Mouse (Mus musculus) heart, postnatal 10 days (tissue): ENCODE data around the gene Uri1. TPM values are rescaled to one million over a fixed set of nuclear protein-coding genes. Genes with fewer than 3 reads are reported as not detected.

Experiments
- DNase-seq, 2 experiments: peaks; one replicate each; pipeline ENCODE4 v3.0.0; 2021
- intact Hi-C: fragments of 180-260 bp; cut with DNase I; formaldehyde crosslinking; loops from one replicate; pipeline ENCODE4 v1.15.1; 2025
- total RNA-seq, 2 experiments: library from RNA; stranded (reverse); gene quantifications; 2 replicates each; pipeline ENCODE4 v1.2.3; 2021

Uri1 gene
- 10 to 100 TPM; 32.0 to 36.6 TPM for total RNA-seq

DNA sequence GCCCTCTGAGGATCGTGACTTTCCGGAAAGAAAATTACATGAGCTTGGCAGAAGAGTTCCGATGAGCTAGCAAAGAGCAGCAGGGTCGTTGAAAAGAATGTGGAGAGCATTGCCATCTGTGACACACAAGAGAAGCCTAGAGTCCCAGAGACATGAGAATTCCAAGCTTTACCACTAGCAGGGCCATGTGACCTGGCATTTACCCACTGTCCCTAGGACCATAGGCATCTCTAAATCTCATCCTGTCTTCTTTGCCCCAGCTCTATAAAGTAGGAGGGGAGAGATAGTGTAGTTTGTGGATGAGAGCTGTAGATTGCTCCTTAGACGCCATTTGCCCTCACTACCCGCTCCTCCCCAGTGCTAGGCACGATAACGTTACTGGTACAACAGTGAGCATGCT is at the start of gene Uri1:
TSS of gene Uri1 (minus strand) at position 101 of the 400 bp plus-strand sequence.
- no peak for DNase-seq
- intact Hi-C loops, result no loop called here

DNA sequence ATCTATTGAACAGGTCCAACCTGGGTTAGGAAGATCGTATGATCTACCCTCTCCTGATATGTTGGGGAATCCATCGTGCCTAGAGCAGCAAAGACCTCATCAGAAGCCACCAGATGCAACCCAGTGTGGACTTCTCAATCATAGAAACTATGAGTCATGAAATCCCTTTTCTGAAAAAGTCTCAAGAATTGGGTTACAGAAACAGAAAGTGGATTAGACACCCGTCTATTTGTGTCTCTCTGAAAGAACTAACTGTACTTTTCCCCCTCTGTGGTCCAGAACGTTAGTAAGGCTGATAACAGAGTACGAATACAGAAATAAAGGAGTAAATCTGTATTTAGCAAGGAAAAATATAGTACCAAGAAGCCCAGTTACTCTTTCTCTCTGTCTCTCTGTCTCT is 47.7 kb upstream of the Uri1 start:
- intact Hi-C loops, result loop anchor here (5.0 to 10.0 kb wide), 2 partner anchors 296 to 699 kb away; partner anchors contain the start of gene Zfp536
- no peak for DNase-seq

DNA sequence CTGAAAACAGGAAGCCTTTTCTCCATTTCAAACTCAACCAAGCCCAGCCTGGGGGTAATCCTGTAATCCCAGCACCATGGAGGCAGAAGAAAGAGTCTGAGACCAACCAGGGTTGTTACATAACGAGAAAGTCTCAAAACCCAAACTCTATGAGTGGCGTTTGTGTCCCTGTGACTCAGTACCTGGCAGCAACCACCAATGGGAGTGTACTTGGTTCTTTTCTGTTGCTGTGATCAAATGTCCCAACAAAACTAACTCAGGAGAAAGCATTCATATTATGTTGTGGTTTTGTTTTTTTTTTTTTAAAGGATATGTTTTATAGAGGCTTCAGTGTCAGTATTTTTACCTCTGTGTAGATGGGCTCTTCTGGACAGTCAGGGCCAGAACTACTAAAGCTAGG is 47.3 kb upstream of the Uri1 start:
- DNase-seq, result no peak
- intact Hi-C loops, result loop anchor here (5.0 to 10.0 kb wide), 2 partner anchors 296 to 698 kb away; partner anchors contain the start of gene Zfp536

DNA sequence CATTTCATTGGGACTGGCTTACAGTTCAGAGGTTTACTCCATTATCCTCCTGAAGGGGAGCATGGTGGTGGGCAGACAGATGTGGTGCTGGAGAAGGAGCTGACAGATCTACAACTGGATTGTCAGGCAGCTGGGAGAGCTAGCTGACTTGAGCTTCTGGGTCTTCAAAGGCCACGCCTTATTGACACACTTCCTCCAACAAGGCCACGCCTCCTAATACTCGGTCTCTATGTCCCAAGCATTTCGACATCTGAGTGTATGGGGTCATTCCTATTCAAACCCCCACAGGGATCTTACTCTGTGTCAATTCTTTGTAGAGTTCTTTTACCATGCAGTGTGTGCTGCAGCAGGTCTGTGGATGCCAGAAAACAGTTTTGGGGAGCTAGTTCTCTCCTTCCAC is 41.1 kb upstream of the Uri1 start:
- intact Hi-C loops, result no loop called here

DNA sequence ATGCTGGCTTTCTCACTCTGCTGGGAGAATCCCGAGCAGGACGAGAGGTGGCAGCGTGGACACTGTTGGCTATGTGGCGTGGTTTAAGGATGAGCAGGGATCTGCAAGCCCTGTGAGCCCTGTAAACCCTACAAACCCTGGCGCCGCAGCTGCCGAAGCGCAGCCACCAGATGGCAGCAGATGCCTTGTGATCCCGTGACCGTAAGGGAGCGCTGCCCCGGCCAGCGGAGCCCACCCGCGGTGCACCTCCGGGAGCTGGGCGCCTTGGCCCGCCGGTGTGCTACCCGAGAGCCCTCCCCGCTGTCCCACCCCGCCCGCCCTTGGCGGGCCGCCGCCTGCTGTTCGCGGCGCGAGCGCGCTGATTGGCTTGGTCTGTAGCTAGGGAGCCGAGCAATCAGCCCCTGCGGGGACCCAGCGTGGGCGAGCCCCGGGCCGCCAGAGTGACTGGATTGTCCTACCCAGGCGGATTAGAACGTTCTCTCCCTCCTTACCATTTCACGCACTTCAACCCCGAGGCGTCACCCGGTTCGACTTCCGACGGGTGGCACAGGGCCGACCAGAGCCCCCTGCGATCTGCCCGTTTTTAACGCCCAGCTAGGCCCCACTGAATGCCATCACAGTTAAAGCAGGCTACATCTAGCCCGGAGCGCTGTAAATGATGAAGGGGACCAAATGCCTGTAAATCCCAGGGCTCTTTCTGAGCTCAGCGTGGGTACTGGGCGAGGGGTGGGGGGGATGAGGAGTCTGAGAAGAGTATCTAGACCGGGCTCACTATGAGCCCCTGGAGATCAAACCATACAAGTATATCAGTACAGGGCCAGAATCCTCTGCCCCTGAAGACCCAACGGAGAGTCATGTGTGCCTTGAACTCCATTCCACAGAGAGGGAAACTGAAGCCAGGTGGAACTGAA is 38.0 kb upstream of the Uri1 start:
- intact Hi-C loops, result loop anchor here (1.0 kb wide), 3 partner anchors 12 to 80 kb away; no protein-coding TSS in a partner anchor
- DNase-seq, result peak; percentile 92 to 93

More for the DNA sequence above, 41.1 kb upstream of the Uri1 start:
- no peak for DNase-seq

DNA sequence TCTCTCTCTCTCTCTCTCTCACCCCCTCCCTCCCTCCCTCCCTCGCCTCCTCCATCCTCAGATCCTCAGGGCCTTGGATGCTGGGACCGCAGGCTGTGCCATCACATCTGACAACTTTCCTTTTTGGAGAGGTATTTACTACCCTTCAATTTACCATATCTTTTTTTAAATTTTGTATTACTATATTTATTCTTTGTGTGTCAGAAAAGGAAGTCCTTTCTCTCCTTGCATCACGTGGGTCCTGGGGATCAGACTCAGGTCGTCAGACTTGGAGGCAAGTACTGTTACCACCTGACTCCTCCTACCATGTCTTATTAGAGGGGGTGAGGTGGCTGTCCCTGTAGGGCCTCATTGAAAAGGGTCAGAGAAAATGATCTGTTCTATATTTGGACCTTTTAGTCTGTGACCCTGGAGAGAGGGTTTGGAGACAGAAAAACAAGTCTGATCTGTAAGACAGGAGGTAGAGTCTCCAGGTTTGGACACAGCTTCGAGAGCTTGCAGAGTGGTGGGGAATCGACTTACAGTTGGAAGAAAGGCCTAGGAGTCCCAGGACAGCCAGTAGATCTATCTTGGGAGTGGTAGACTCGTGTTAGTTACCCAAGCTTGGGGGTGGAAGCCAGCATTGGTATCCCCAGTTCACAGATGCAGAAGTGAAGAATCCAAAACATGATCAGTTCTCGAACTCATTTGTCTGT is 36.4 kb upstream of the Uri1 start:
- intact Hi-C loops, result no loop called here
- no peak for DNase-seq

DNA sequence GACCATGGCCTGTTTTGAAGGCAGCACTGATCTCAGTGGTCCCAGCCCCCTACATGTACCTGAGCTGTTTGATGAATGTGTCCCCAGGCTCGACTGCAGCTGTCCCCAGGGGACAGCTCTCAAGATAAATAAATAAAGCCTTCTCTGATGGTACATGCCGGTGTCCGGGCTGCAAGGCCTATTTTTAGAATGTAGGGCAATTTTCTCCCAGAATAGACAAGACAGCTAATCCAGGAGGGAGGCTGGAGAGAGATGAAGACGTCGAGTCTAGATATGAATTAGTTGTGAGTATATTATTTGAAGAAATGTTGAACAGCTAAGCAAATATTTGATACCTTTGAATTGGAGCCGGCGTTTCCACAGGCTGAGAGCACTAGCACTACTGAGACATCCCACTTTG is 35.7 kb upstream of the Uri1 start:
- intact Hi-C loops, result no loop called here
- DNase-seq, result peak; percentile 15 to 24

DNA sequence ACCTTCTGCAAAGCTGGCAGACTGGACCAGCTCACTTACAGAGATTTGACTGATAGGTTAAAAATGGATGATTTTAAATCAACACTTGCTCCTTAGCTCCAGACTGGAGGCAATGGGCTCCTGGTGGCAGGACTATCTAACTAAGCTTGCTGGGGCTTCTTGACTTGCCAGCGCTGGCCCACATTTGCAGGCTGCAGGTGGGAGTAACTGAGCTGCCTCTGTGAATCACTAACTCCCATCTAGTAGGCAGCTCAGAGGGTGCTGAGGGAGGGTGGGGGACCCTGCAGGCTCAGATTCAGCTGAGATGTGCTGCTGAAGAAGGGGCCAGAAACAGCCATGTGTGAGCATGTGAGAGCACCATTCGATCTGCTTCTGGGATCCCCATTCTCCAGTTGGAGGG is 32.6 kb upstream of the Uri1 start:
- DNase-seq, result no peak
- intact Hi-C loops, result no loop called here

DNA sequence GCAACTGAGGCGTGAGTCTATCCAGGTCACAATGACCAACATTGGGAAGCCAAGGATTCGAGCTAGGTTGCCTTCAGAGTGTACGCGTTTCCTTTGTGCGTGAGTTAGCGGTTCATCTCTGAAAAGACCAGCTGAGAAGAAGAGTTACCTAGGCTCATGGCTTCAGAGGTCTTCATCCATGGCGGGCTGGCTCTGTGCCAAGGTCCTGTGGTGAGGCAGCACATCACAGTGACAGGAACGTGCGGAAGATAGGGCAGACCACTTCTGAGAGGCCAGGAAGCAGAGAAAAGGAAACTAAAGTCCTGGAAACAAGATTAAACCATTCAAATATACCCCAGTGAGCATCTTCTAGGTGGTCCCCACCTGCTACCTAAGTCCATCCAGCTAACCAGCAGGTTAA is 30.9 kb upstream of the Uri1 start:
- DNase-seq, result no peak
- intact Hi-C loops, result no loop called here

DNA sequence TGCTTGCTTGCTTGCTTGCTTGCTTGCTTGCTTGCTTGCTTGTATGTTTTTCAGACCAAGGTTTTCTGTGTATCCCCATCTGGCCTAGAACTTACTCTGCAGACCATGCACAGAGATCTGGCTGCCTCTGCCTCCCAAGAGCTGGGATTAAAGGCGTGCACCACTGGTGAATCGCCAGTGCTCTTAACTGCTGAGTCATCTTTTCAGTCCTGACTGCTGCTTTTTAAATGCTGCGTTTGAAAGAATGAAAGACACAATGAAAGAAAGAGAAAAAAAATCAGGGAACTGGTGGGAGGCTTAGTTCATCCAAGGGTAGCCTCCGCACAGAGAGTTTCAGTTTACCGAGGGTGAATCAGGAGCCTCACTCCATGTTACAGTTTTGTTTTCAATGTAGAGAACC is 23.9 kb upstream of the Uri1 start:
- intact Hi-C loops, result no loop called here
- no peak for DNase-seq

DNA sequence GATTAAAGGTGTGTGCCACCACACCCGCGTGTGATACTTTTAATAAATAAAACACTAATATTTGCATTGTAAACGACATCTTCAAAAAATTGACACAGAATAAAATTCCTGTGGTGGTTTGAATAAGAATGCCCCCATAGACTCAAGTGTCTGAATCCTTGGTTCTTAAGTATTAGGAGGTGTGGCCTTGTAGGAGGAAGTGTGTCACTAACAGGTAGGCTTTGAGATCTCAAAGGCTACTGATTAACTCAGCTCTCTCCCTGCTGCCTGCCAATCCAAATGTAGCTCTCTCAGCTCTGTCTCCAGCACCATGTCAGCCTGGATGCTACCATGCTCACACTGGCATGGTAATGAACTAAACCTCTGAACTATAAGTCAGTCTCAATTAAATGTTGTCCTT is 17.9 kb upstream of the Uri1 start:
- intact Hi-C loops, result no loop called here
- no peak for DNase-seq

DNA sequence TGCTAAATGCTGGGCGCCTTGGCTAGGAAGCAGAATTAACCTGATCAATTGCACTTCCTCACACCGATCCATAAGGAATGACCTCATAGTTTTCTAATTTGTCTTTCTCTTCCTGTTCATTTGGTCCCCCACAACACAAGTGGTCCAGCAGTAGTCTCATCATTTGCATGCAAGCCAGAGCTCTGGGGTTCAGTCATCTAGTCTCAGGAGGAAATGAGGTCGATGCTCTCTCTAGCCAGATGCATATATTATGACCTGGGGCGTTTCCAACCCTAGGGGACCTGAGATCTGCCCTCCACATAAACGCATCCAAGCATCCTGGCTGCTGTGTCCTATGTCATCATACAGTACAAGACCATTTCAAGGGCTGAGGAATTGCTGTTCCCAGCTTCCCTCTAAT is 14.2 kb upstream of the Uri1 start:
- no peak for DNase-seq
- intact Hi-C loops, result no loop called here

DNA sequence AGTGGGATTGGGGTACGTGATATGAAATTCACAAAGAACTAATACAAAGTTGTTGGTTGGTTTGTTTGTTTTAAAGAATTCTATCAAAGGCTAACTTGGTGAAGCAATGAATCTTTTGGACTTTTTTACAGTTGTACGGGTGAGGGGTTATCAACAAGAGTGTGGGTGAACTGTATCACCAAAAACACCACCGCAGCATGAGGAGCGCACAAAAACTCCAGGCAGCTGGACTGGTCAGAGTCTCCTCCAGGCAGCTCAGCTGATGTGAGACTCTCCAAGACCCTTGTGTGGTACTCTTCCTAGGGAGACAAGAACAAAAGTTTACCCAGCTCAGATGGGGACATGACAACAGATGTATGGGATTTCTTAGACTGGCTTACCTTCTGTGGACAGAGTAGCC is 7.8 kb upstream of the Uri1 start:
- intact Hi-C loops, result no loop called here
- DNase-seq, result no peak

DNA sequence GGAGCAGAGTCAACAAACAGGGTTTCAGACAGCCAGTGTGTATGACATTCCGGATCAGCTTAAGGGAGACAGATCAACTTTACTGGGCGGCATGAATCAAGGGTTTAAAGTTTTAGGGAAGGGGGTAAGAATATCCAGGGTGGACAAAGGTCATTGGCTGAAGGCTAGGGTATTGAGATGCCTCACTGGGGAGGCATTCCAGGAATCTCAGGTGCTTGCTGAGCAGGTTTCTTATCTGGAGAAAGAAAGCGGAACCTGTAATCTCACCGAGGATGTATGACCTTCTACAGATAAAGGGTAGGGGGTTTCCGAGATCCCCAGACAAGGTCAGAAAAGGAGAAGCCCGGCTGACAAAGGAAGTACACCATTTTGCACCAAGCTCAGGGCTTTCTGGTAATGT is 7.3 kb upstream of the Uri1 start:
- DNase-seq, result no peak

DNA sequence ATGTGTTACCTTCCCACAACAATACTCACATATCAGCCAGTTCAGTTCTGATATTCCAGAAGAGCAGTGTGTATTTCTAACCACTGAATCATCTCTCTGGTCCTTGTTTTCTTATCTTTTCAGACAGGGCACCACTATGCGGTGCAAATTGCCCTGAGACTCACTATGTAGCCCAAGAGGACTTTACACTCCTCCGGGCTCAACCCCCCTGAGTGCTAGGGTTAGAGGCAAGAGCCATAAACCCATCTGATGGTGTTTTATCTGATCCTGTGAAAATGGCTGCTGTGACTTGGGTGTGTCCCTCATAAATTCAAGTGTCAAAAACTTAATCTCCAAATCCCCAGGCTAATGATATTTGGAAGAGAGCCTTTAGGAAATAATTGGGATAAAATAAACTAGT is 6.6 kb upstream of the Uri1 start:
- no peak for DNase-seq
- intact Hi-C loops, result no loop called here

More for the DNA sequence above, 7.3 kb upstream of the Uri1 start:
- intact Hi-C loops, result no loop called here

DNA sequence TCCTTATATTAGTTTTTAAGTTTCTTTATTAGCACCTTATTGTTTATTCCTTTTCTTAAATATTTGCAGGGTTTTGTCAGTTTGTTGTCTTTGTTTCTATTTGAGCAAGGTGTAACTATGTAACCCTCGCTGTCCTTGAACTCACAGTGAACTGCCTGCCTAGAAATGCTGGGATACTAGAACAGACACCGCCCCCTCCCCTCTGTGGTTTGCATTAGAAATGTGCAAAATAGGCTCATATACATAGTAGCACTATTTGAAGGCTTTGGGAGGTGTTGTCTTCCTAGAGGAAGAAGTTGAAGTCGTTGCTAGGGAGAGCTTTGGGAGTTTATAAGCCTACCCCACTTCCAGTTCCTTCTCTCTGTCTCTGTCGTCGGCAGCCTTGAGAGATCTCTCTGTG is 5.7 kb upstream of the Uri1 start:
- DNase-seq, result no peak

DNA sequence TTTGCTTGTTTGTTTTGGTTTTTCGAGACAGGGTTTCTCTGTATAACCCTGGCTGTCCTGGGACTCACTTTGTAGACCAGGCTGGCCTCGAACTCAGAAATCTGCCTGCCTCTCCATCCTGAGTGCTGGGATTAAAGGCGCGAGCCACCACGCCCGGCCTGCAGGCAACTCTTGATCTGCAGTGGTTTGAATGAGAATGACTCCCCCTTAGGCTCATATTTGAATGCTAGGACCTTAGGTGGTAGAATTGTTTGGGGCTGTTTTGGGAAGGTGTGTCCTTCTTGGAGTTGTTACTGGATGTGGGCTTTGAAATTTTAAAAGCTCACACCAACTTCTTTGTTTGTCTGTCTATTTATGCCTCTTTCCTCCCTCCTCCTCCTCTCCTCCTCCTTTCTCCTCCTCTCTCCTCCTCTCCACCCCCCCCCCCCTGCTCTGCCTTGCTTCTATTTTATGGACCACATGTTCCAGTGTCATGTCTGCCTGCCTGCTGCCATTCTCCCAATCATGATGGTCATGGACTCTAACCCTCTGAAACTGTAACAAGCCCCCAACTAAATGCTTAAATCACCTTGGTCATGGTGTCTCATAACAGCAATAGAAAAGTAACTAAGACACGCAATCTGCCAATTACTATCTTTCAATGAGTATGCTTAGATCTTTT is 4.7 kb upstream of the Uri1 start:
- DNase-seq, result no peak
- intact Hi-C loops, result no loop called here

More for the DNA sequence above, 5.7 kb upstream of the Uri1 start:
- intact Hi-C loops, result no loop called here

DNA sequence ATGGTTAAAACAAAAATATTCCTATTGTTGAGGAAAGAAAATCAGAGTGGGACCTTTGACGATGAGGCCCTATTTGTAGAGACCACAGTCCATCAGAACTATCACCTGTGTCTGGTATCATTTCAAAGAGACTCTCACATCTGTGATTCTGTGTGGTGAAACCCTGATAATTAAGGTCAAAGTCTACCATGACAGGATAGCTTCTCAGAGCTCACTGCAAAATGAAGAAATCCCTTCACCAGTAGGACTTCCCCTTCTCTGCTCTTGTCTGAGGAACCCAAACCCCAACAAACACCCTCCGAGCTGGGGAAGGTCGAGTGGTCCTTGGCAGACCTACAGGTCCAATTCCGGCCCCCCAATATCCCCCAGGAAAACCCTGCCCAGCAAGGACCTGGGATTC is 1.5 kb upstream of the Uri1 start:
- intact Hi-C loops, result no loop called here
- no peak for DNase-seq

DNA sequence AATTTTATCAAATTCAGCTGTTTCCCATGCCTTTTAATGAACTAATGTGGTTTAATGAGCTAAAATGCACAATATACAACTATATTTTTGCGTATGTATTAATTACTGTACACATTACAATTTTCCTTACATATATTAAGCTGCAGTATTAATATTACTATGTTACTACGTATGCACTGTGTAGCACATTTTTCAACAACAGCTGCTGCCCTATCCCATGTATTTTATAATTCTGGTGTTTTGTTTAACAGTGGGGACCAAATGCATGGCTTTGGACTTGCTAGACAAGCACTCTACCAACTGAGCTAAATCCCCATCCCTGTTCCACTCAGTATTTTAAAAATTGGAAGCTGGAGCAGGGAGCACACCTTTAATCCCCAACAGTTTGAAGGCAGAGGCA is 3.6 kb downstream of the Uri1 start:
- DNase-seq, result no peak
- intact Hi-C loops, result no loop called here

DNA sequence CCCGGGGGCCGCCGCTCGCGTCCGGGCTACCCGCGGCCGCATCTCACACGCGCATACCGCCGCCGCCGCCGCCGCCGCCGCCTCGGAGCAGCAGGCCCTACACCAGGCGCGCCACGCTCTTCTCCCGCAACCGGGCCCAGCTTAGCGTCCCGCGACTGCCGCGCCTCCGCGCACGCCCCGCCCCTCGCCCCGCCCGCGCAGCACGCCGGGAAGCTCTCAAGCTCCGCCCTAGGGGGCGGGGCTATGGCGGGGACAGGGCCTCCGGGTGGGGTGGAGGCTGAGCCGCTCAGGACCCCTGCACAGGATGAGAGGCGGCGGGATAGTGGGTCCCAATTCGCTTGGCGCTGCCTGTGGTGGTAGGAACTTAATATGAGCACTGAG is 4.0 kb downstream of the Uri1 start:
- intact Hi-C loops, result no loop called here
- peak; percentile 92 for DNase-seq
